Mouse (Mus musculus): ENCODE data around the gene Bean1.

- TF ChIP-seq CTCF (IDR thresholded peaks at IDR 0.05; ENCODE audit: borderline replicate concordance, insufficient read depth, low read depth, low read length) (no peak), POLR2A (IDR thresholded peaks at IDR 0.05; ENCODE audit: borderline replicate concordance, insufficient read depth, low read length) (no peak)
These were observed 34.0 kb upstream of the Bean1 start for GRCm38 (mm10) chr8:104136277-104136676.

Measured in cerebellum, adult 2 months (tissue).